10 mouse cellular contexts compared by ENCODE assay signal in the genomic region with DNA sequence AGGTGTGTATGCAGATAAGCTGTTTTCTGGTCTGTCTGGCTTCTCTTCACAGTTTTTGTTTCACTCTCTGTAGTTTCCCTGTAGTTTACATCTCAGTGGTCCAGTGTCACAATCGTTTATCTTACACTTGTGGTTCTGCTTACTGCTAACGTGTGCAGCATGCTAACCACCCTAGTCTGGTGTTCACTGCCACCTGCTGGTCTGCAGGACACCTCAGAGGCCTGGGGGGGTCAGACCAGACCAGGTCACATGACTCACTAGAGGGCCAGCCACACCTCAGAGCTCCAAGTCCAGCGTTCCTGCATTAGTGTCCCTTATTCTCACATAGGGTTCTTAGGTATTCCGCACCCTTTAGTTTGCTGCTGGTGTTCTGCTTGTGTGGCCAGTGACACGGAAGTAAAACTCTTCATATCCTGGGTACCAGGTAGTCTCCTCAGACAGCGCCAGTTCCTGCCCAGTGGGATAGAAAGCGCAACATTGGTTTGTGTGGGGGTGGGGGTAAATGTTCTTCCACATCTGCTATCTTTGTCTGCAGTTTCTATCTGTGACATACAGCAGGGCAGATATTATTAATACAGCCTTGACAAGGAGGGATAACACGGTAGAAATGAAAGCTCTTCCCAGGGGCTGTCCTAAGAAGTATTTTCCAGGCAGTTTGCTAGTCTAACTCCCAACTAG. TPM values are rescaled to one million over a fixed set of nuclear protein-coding genes. Genes with fewer than 3 reads are reported as not detected.
DNase-seq lines count a peak whose midpoint lies in the region; ATAC-seq and TF ChIP-seq lines count a peak whose summit lies in the region.
"Had no signal": no experiment of that assay in that cellular context is flagged by ENCODE, and none has a peak within 500 bp of the region (broad histone marks: within the 10 kb centered on the region; RNA-seq: fewer than 3 reads in every experiment).

No protein-coding gene starts in this region.

- H3K27me3 ChIP-seq in intestine, embryonic 15.5 days (replicated peaks) = no peaks in the 10 kb centered on the region
- no peaks in the 10 kb centered on the region for H3K27me3 ChIP-seq in thymus, adult 2 months (ENCODE audit: control insufficient read depth, insufficient read depth, low read length)

- peak; percentile 56 for ATAC-seq in intestine, embryonic 15.5 days
- ATAC-seq: hindbrain, embryonic 16.5 days had no signal

- intact Hi-C loops in heart, postnatal 10 days (cut with DNase I) = no loop called here

- no peak overlapping the region for H3K9ac ChIP-seq in intestine, embryonic 15.5 days

- H3K4me3 ChIP-seq in intestine, embryonic 15.5 days (replicated peaks) = no peak overlapping the region
- H3K4me3 ChIP-seq in lung, adult 2 months (replicated peaks; ENCODE audit: extremely low read depth, low read depth, low read length) = no peak overlapping the region
- H3K4me3 ChIP-seq in thymus, adult 2 months (ENCODE audit: control insufficient read depth, insufficient read depth, low read length) = no peak overlapping the region
- H3K4me3 ChIP-seq: erythroblast, embryonic 14.5 days had no signal

- no peak overlapping the region for H3K4me2 ChIP-seq in intestine, embryonic 15.5 days (replicated peaks)

- peak; percentile 43 for TF ChIP-seq CTCF in lung, adult 2 months (IDR thresholded peaks at IDR 0.05; ENCODE audit: insufficient read depth, low read length)
- no peak for TF ChIP-seq CTCF in thymus, adult 2 months (IDR thresholded peaks at IDR 0.05; ENCODE audit: borderline replicate concordance, control insufficient read depth, extremely low read depth, insufficient read depth, low read length, poor library complexity)

- no peaks in the 10 kb centered on the region for H3K9me3 ChIP-seq in intestine, embryonic 15.5 days

- H3K4me1 ChIP-seq in intestine, embryonic 15.5 days (replicated peaks) = no peaks in the 10 kb centered on the region
- H3K4me1 ChIP-seq in lung, adult 2 months (ENCODE audit: control insufficient read depth, insufficient read depth, low read length) = no peaks in the 10 kb centered on the region
- no peaks in the 10 kb centered on the region for H3K4me1 ChIP-seq in thymus, adult 2 months (replicated peaks; ENCODE audit: control insufficient read depth, insufficient read depth, low read length)

- H3K27ac ChIP-seq in intestine, embryonic 15.5 days = no peak overlapping the region
- H3K27ac ChIP-seq in thymus, adult 2 months (ENCODE audit: control insufficient read depth, insufficient read depth, low read length) = no peak overlapping the region

- WGBS in intestine, embryonic 15.5 days = 66% methylated on average over 8 of the region's 8 CpGs
- WGBS in lung, adult 2 months = 66% methylated on average over 8 of the region's 8 CpGs
- 84% methylated on average over 8 of the region's 8 CpGs for WGBS in thymus, adult 2 months

- DNase-seq in urinary bladder, postnatal 14 days (ENCODE audit: low spot score) = peak; percentile 25
- DNase-seq in urinary bladder, postnatal 4 days (ENCODE audit: low spot score in 2 of 2) = no peak
- DNase-seq in lung, adult 2 months = peak; percentile 28
- DNase-seq in thymus, adult 2 months = no peak
- DNase-seq in heart, postnatal 10 days = no peak
- DNase-seq in gastrocnemius, postnatal 4 days (ENCODE audit: low spot score in 2 of 2) = no peak
- DNase-seq: adrenal gland, adult 2 months had no signal

- no peak for TF ChIP-seq POLR2A in lung, adult 2 months (IDR thresholded peaks at IDR 0.05; ENCODE audit: borderline replicate concordance, extremely low read depth, low read depth, low read length)
- TF ChIP-seq POLR2A in thymus, adult 2 months (IDR thresholded peaks at IDR 0.05; ENCODE audit: control insufficient read depth, extremely low read depth, insufficient read depth, low read length, poor library complexity) = no peak

- peaks cover 12% of the 10 kb centered on the region for H3K36me3 ChIP-seq in intestine, embryonic 15.5 days
- peaks cover 22% of the 10 kb centered on the region for H3K36me3 ChIP-seq in thymus, adult 2 months (ENCODE audit: control insufficient read depth, insufficient read depth, low read length)

RNA-seq across cellular contexts. Expression of gene Dupd1, which starts 51.8 kb away (rescaled TPM):
- polyA plus RNA-seq in intestine, embryonic 15.5 days (2015; fragmentation: Nextera tagmentation; extraction: Ambion mirVana) = not detected in 2 replicates
- polyA plus RNA-seq in lung, adult 2 months (2012; rRNA removed) = 1.6 TPM in 1 of 2 replicates, not detected in the other
- 0.24 TPM in 1 of 2 replicates, not detected in the other for polyA plus RNA-seq in thymus, adult 2 months (2012; rRNA removed)
- under 1 TPM in 1 of 2 experiments, not detected in 1; 0.45 TPM for total RNA-seq in heart, postnatal 10 days (2021)
- total RNA-seq in gastrocnemius, postnatal 4 days (2021) = 10 to 100 TPM; 21.4 to 27.1 TPM
- polyA plus RNA-seq: hindbrain, embryonic 16.5 days had no signal

Comparison
In these comparisons a context has a peak if more than half of its experiments do, and no peak if none do; other contexts are left out.
1. DNase-seq: peak in urinary bladder, postnatal 14 days (single experiment) and lung, adult 2 months (single experiment); none in urinary bladder, postnatal 4 days (0 of 2), thymus, adult 2 months (single experiment), heart, postnatal 10 days (0 of 2) and gastrocnemius, postnatal 4 days (0 of 2).